Mouse (Mus musculus) heart, embryonic 16.5 days (tissue): ENCODE measurements around the gene C3ar1. TPM values are rescaled to one million over a fixed set of nuclear protein-coding genes. Genes with fewer than 3 reads are reported as not detected.

Experiments used
- ATAC-seq: fragments of 200-750 bp; cut with Nextera tagmentation; replicated peaks from 2 replicates; pipeline ENCODE4 v1.8.0; 2017; ENCODE audit warnings: moderate number of reproducible peaks; ENCODE audit not compliant: insufficient read depth, low FRiP score; ENCODE audit errors: extremely low read depth
- H3K27ac ChIP-seq: fragments of 300-500 bp; sonication (generic); 2 replicates; pipeline ENCODE4 v1.5.1; 2014; ENCODE audit warnings: mild to moderate bottlenecking, low read length, control low read depth, moderate library complexity
- H3K27me3 ChIP-seq: fragments of 300-500 bp; sonication (generic); 2 replicates; pipeline ENCODE4 v1.6.1; 2014; ENCODE audit warnings: low read length, mixed read lengths; ENCODE audit not compliant: control insufficient read depth, insufficient read depth
- H3K36me3 ChIP-seq: fragments of 300-500 bp; sonication (generic); 2 replicates; pipeline ENCODE4 v1.6.1; 2014; ENCODE audit not compliant: control insufficient read depth, insufficient read depth
- H3K4me1 ChIP-seq: fragments of 300-500 bp; sonication (generic); 2 replicates; pipeline ENCODE4 v1.6.1; 2014; ENCODE audit warnings: low read length, mixed read lengths; ENCODE audit not compliant: control insufficient read depth, insufficient read depth
- H3K4me2 ChIP-seq: fragments of 300-500 bp; sonication (generic); 2 replicates; pipeline ENCODE4 v1.6.1; 2014; ENCODE audit warnings: low read depth, mild to moderate bottlenecking, control low read depth, low read length
- H3K4me3 ChIP-seq: fragments of 300-500 bp; sonication (generic); 2 replicates; pipeline ENCODE4 v1.5.1; 2014; ENCODE audit warnings: mild to moderate bottlenecking, control low read depth, low read length
- H3K9ac ChIP-seq: fragments of 300-500 bp; sonication (generic); 2 replicates; pipeline ENCODE4 v1.6.1; 2014; ENCODE audit warnings: low read length, control low read depth
- H3K9me3 ChIP-seq: fragments of 300-500 bp; sonication (generic); replicated peaks from 2 replicates; pipeline ENCODE4 v1.6.1; 2016; ENCODE audit warnings: low read length; ENCODE audit not compliant: control insufficient read depth
- WGBS: fragments of 180-500 bp; shearing (Covaris S2); extraction: QIAGEN DNeasy Blood & Tissue Kit; methylation state at CpG from one replicate; pipeline ENCODE4 v1.1.7; 2014; 5-methylcytosine and 5-hydroxymethylcytosine counted together
- microRNA-seq: library from miRNA; unstranded; fragments of <30 nt; microRNA quantifications from one replicate; pipeline ENCODE4, GENCODE M21; 2017
- polyA plus RNA-seq: library from polyadenylated mRNA; unstranded; fragments of >200 nt; fragmentation: Nextera tagmentation; extraction: Ambion mirVana; gene quantifications from 2 replicates; pipeline ENCODE4 v1.2.1, GENCODE M21; 2015

Gene C3ar1
- polyA plus RNA-seq, 1 experiment from 2014 or later, result 2.7 TPM

DNA sequence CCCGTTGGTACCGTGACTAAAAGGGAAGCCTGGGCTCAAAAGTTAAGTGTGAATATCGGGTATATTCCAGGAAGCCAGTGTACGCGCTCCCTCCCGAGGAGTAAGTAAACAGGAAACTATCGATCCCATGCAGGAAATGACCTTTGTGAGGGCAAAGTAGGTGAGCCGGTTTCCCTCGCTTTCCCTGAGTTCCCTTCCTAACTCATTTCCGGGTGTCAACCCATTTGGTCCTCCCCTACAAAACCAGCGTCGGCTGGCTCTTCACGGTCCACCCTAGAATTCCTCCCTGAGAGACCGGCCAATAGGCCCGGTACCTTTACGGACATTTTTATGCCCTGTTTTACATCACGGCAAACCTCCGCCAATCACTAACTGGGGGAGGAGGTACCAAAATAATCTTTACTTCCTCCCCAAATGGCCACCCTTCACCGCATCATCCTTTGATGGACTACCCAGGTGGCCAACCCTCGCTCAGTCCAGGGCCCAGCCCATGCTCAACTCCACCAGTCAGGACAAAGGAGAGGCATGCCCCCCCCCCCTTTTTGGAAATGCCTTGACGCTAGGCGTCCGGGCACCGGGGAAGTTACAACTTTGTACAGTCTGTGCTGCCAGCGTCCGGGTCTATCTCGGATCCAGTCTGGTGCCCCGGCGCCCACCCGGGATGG, 45.2 kb downstream of the C3ar1 start:
- peak; percentile 99 for ATAC-seq
- H3K27me3 ChIP-seq, result no peaks in the 10 kb centered on the region
- peaks cover 7% of the 10 kb centered on the region for H3K4me1 ChIP-seq
- peak overlapping the region; percentile 60 for H3K4me3 ChIP-seq
- H3K36me3 ChIP-seq, result no peaks in the 10 kb centered on the region
- peak overlapping the region; percentile 76 for H3K9ac ChIP-seq
- WGBS, result under 1% methylated on average over 30 of the region's 30 CpGs
- H3K27ac ChIP-seq, result peak overlapping the region; percentile 99
- H3K9me3 ChIP-seq, result no peaks in the 10 kb centered on the region
- peak overlapping the region; percentile 78 for H3K4me2 ChIP-seq

DNA sequence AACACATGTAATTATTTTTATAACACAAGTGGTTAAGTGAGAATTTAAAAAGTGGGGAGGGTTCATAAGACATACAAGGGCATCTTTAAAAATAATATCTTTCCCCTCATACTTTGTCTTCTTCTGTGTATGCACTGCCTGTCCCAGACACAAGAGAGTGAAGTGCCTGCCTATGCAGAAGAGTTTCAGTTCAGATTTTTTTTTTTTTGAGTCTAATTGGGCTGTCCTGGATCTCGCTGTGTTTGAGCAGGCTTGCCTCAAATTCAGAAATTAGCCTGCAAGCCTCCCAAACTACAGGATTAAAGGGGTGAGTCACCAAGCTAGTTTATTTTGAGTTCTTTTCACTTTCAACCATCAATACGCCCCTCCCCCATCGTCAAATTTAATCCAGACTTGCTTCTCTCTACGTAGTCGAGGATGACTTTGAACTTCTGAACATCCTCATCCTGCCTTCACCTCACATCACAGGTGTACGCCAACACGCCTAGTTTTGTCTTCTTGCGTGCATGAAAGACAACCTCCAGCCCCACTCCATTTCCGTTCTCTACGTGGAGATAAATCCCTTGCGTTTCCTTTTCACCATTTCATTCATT, 45.8 kb downstream of the C3ar1 start:
- no peaks in the 10 kb centered on the region for H3K36me3 ChIP-seq
- H3K4me3 ChIP-seq, result peak overlapping the region; percentile 60
- ATAC-seq, result no peak
- peak overlapping the region; percentile 78 for H3K4me2 ChIP-seq
- H3K27me3 ChIP-seq, result no peaks in the 10 kb centered on the region
- H3K9ac ChIP-seq, result peak overlapping the region; percentile 66
- peak overlapping the region; percentile 99 for H3K27ac ChIP-seq
- H3K4me1 ChIP-seq, result peaks cover 7% of the 10 kb centered on the region
- H3K9me3 ChIP-seq, result no peaks in the 10 kb centered on the region
- WGBS, result 2% methylated on average over 11 of the region's 11 CpGs

DNA sequence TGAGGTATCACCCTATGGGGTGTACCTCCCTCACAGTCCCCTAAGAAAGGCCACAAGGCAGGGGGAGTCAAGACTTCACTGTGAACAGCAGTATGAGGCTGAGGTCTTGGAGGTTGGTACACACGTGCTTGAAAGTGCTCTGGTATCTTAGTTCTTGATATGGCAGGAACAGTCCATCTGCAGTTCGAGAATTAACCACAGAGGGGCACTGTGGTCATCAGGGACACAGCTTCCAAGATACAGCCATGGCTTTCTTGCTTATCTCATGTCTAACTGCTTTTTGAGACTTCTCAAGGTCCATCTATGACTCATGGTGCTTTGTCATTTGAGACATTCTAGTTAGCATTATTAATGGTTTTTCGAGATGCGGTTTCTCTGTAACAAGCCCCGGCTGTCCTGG, 51.5 kb downstream of the C3ar1 start:
- H3K4me3 ChIP-seq, result no peak overlapping the region
- H3K9me3 ChIP-seq, result no peaks in the 10 kb centered on the region
- H3K4me1 ChIP-seq, result peaks cover 8% of the 10 kb centered on the region
- no peaks in the 10 kb centered on the region for H3K36me3 ChIP-seq
- ATAC-seq, result no peak; the same call in 1 of the 2 replicates
- 25% methylated on average over 5 of the region's 5 CpGs for WGBS
- no peaks in the 10 kb centered on the region for H3K27me3 ChIP-seq
- no peak overlapping the region for H3K27ac ChIP-seq
- H3K4me2 ChIP-seq, result no peak overlapping the region
- H3K9ac ChIP-seq, result no peak overlapping the region

DNA sequence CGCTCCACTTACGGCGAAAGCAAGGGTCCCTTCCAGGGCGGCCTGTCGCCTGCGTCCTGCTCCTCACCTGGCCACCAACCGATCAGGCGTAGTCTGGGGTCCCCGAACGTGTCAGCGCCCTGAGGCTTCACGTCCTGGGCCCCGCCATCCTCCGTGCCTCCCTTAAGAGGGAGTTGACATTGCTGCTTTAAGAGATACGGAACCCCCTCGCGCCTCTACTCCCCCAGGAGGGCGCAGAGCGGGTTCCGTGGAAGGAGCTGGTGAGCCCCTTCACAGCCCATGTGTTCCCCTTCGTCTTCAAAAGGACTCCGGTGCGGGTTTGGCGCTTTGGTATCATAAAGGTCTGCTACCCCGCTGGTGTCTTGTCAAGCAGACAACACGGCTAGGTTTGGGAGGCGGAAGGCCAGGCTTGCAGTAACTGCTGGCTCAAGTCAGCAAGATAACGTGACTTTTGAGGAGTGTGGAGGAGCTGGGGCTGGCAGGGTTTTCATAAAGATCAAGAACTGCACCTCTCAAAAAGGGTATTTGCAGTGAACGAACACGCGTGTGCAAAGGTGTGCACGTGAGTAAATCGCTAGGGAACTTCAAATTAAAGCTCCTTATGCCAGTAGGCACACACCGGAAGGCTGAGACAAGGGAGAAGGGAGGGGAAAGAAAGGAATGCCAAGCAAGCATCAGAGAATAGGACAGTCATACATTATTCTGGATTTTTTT, 54.0 kb downstream of the C3ar1 start:
- Histone ChIP-seq H3K9me3 (no peaks in the 10 kb centered on the region), H3K4me1 (peaks cover 8% of the 10 kb centered on the region), H3K36me3 (no peaks in the 10 kb centered on the region), H3K9ac (peak overlapping the region; percentile 84), H3K27ac (0 out of 2 replicates have a peak overlapping the region, but pooled peaks have one; percentile 12), H3K27me3 (no peaks in the 10 kb centered on the region), H3K4me3 (peak overlapping the region; percentile 67), H3K4me2 (peak overlapping the region; percentile 100)
- peak; percentile 52 for ATAC-seq
- WGBS, result 2% methylated on average over 34 of the region's 34 CpGs

DNA sequence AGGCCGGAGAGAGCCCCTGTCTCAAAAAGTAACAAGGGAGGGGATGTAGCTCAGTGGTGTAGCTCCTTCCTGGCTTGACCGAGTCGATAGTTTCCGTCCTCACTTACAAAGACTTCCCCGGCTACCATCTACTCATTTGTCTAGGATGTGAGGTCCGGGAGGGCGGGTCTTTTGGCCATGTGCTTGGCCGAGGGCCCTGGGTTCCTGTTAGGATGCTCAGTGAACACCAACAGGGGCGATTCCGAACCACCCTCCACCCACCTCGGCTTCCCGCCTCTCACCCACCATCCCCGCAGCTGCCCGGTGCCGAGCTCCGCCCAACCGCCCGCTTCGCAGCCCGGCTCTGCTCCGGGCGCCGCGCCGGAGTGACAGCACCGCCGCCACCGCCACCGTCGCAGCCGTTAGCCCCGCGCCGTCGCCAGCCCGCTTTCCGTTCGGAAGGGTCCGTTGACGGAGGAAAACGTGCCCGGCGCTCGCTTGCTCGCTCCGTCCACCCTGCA, 54.6 kb downstream of the C3ar1 start, which contains the start of gene Slc2a3:
Gene Slc2a3, minus strand, starts transcription at position 340 of the 500 bp plus-strand sequence.
- peak; percentile 76 for ATAC-seq
- no peaks in the 10 kb centered on the region for H3K27me3 ChIP-seq

DNA sequence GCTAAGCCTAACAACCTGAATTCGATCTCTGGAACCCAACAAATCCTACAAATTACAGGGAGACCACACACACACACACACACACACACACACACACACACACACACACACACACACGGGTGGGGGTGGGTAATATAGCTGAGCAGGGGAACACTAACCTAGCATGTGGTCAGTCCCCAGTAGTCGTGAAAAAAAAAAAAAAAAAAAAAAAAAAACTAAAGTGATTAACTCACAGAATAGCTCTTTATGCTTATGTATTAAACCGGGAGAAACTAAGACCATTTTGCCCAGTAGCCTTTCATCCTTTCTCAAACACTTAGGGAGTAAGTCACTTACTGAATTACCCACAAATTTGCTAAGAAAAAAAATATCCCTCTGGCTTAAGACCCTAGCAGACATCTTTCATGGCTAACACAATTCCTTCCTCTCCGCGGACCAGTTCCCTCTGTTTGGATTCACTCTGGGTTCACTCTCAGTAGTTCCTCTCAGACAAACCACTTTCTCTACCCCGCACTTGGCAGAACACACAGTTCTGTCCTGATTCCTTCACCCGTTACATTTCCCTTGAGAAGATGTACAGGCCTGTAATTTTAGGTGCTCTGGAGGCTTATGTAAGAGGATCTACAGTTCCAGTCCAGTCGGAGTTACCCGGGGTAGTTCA, 55.2 kb downstream of the C3ar1 start:
- H3K9me3 ChIP-seq, result no peaks in the 10 kb centered on the region
- H3K9ac ChIP-seq, result peak overlapping the region; percentile 84
- peak overlapping the region; percentile 100 for H3K4me2 ChIP-seq
- H3K4me1 ChIP-seq, result peaks cover 8% of the 10 kb centered on the region
- peak overlapping the region; percentile 67 for H3K4me3 ChIP-seq
- no peaks in the 10 kb centered on the region for H3K27me3 ChIP-seq
- WGBS, result 47% methylated on average over 10 of the region's 10 CpGs
- no peak overlapping the region for H3K27ac ChIP-seq
- H3K36me3 ChIP-seq, result no peaks in the 10 kb centered on the region
- no peak for ATAC-seq

More for the DNA sequence above, 54.6 kb downstream of the C3ar1 start, which contains the start of gene Slc2a3:
- no peaks in the 10 kb centered on the region for H3K36me3 ChIP-seq
- peak within 1 kb of the TSS; percentile 100 for H3K4me2 ChIP-seq
- H3K9me3 ChIP-seq, result no peaks in the 10 kb centered on the region
- peaks cover 8% of the 10 kb centered on the region for H3K4me1 ChIP-seq
- peak within 1 kb of the TSS; percentile 84 for H3K9ac ChIP-seq
- H3K4me3 ChIP-seq, result peak within 1 kb of the TSS; percentile 67
- H3K27ac ChIP-seq, result 0 out of 2 replicates have a peak within 1 kb of the TSS, but pooled peaks have one; percentile 12
- WGBS, result under 1% methylated on average over 46 of the region's 46 CpGs

Small RNA genes within 50 kb of the gene (microRNA-seq; reads per million reads assigned to microRNA genes)
- gene Mir7231, result not detected

Other genes starting within 250 kb of the C3ar1 start
- gene Gdf3, start 246.1 kb downstream of the C3ar1 start, polyA plus RNA-seq, result 0.06 and 0.18 TPM in 2 replicates
- gene Dppa3, start 229.8 kb downstream of the C3ar1 start, polyA plus RNA-seq, result not detected in 2 replicates
- 0.54 and 1.1 TPM in 2 replicates for gene Nanog, start 148.7 kb downstream of the C3ar1 start, polyA plus RNA-seq
- gene Slc2a3, start 54.5 kb downstream of the C3ar1 start, polyA plus RNA-seq, result 10.5 and 10.9 TPM in 2 replicates
- 6.1 TPM in 2 replicates for gene Foxj2, start 36.2 kb downstream of the C3ar1 start, polyA plus RNA-seq
- 51.1 and 51.7 TPM in 2 replicates for gene Necap1, start 18.3 kb upstream of the C3ar1 start, polyA plus RNA-seq
- gene Clec4a1, start 65.7 kb upstream of the C3ar1 start, polyA plus RNA-seq, result 2.4 and 2.7 TPM in 2 replicates
- 2.6 and 3.5 TPM in 2 replicates for gene Clec4a3, start 96.4 kb upstream of the C3ar1 start, polyA plus RNA-seq
- not detected in 2 replicates for gene Clec4a4, start 134.2 kb upstream of the C3ar1 start, polyA plus RNA-seq
- gene Clec4b1, start 193.8 kb upstream of the C3ar1 start, polyA plus RNA-seq, result not detected in 2 replicates